Mouse (Mus musculus) cerebellum, adult 9-11 months (tissue): ENCODE measurements at regions not wholly inside any gene's neighbourhood (a gene's known extent, or its start where the extent isn't known, plus 50 kb on each side); places are given as distances from the start of the nearest gene placed in this dataset.

Experiments used
- DNase-seq: peaks from one replicate; pipeline ENCODE4 v3.0.0; 2022

GRCm38 (mm10) chr2:57613243-57613642 is 375.8 kb downstream of the Gpd2 start:
- DNase-seq: no peak

GRCm38 (mm10) chr2:57614587-57614991 is 377.2 kb downstream of the Gpd2 start:
- no peak for DNase-seq

GRCm38 (mm10) chr2:57616525-57617225 is 379.2 kb downstream of the Gpd2 start:
- DNase-seq: peak; percentile 6

- no peak for DNase-seq
These were observed 379.8 kb downstream of the Gpd2 start for GRCm38 (mm10) chr2:57617258-57617657.

- no peak for DNase-seq
These were observed 353.6 kb upstream of the Galnt5 start for GRCm38 (mm10) chr2:57644117-57644516.

GRCm38 (mm10) chr2:57644541-57644940 is 353.1 kb upstream of the Galnt5 start:
- DNase-seq: no peak

GRCm38 (mm10) chr2:57649002-57649401 is 348.7 kb upstream of the Galnt5 start:
- DNase-seq: no peak

- DNase-seq: no peak
These were observed 340.3 kb upstream of the Galnt5 start for GRCm38 (mm10) chr2:57657409-57657808.

- DNase-seq: no peak
These were observed 335.8 kb upstream of the Galnt5 start for GRCm38 (mm10) chr2:57661838-57662237.

GRCm38 (mm10) chr2:57672007-57672643 is 325.6 kb upstream of the Galnt5 start:
- peak; percentile 65 for DNase-seq

- DNase-seq: no peak
These were observed 307.8 kb upstream of the Galnt5 start for GRCm38 (mm10) chr2:57689877-57690276.

- no peak for DNase-seq
These were observed 300.5 kb upstream of the Galnt5 start for GRCm38 (mm10) chr2:57696992-57697772.

- DNase-seq: peak; percentile 57
These were observed 299.0 kb upstream of the Galnt5 start for GRCm38 (mm10) chr2:57698659-57699061.

GRCm38 (mm10) chr2:57699226-57699625 is 298.5 kb upstream of the Galnt5 start:
- no peak for DNase-seq

GRCm38 (mm10) chr2:57716754-57717510 is 280.8 kb upstream of the Galnt5 start:
- no peak for DNase-seq
